Mouse (Mus musculus): ENCODE results near the gene Necap1. TPM values are rescaled to one million over a fixed set of nuclear protein-coding genes. Genes with fewer than 3 reads are reported as not detected.

Gene Necap1
- 10.5 TPM for polyA plus RNA-seq (2015; fragmentation: Illumina TruSeq; extraction: RNeasy Lipid Tissue Mini Kit (QIAGEN cat#74804); ENCODE audit: insufficient read depth, low read depth, low replicate concordance)

GRCm38 (mm10) chr6:122873871-122874719 is at the start of gene Necap1:
Gene Necap1 (plus strand): TSS chr6:122874474.

GRCm38 (mm10) chr6:122855955-122856354 is 18.3 kb upstream of the Necap1 start, which contains the start of gene C3ar1:
Gene C3ar1 (minus strand): TSS chr6:122856161.

GRCm38 (mm10) chr6:122921451-122921850 is 47.2 kb downstream of the Necap1 start, which contains the start of gene Clec4a1:
Gene Clec4a1 (plus strand): TSS chr6:122921848.

Other genes starting within 250 kb of the Necap1 start
- not detected for gene Dppa3, start 248.1 kb upstream of the Necap1 start, polyA plus RNA-seq (2015; fragmentation: Illumina TruSeq; extraction: RNeasy Lipid Tissue Mini Kit (QIAGEN cat#74804); ENCODE audit: insufficient read depth, low read depth, low replicate concordance)
- gene Nanog, start 167.0 kb upstream of the Necap1 start, polyA plus RNA-seq (2015; fragmentation: Illumina TruSeq; extraction: RNeasy Lipid Tissue Mini Kit (QIAGEN cat#74804); ENCODE audit: insufficient read depth, low read depth, low replicate concordance) = not detected
- gene Slc2a3, start 72.8 kb upstream of the Necap1 start, polyA plus RNA-seq (2015; fragmentation: Illumina TruSeq; extraction: RNeasy Lipid Tissue Mini Kit (QIAGEN cat#74804); ENCODE audit: insufficient read depth, low read depth, low replicate concordance) = 0.66 TPM
- gene Foxj2, start 54.6 kb upstream of the Necap1 start, polyA plus RNA-seq (2015; fragmentation: Illumina TruSeq; extraction: RNeasy Lipid Tissue Mini Kit (QIAGEN cat#74804); ENCODE audit: insufficient read depth, low read depth, low replicate concordance) = 5.9 TPM
- gene C3ar1, start 18.3 kb upstream of the Necap1 start, polyA plus RNA-seq (2015; fragmentation: Illumina TruSeq; extraction: RNeasy Lipid Tissue Mini Kit (QIAGEN cat#74804); ENCODE audit: insufficient read depth, low read depth, low replicate concordance) = 1.1 TPM
- 1.3 TPM for gene Clec4a1, start 47.4 kb downstream of the Necap1 start, polyA plus RNA-seq (2015; fragmentation: Illumina TruSeq; extraction: RNeasy Lipid Tissue Mini Kit (QIAGEN cat#74804); ENCODE audit: insufficient read depth, low read depth, low replicate concordance)
- gene Clec4a3, start 78.0 kb downstream of the Necap1 start, polyA plus RNA-seq (2015; fragmentation: Illumina TruSeq; extraction: RNeasy Lipid Tissue Mini Kit (QIAGEN cat#74804); ENCODE audit: insufficient read depth, low read depth, low replicate concordance) = 2.5 TPM
- not detected for gene Clec4a4, start 115.9 kb downstream of the Necap1 start, polyA plus RNA-seq (2015; fragmentation: Illumina TruSeq; extraction: RNeasy Lipid Tissue Mini Kit (QIAGEN cat#74804); ENCODE audit: insufficient read depth, low read depth, low replicate concordance)
- gene Clec4b1, start 175.5 kb downstream of the Necap1 start, polyA plus RNA-seq (2015; fragmentation: Illumina TruSeq; extraction: RNeasy Lipid Tissue Mini Kit (QIAGEN cat#74804); ENCODE audit: insufficient read depth, low read depth, low replicate concordance) = not detected
- gene Clec4a2, start 232.0 kb downstream of the Necap1 start, polyA plus RNA-seq (2015; fragmentation: Illumina TruSeq; extraction: RNeasy Lipid Tissue Mini Kit (QIAGEN cat#74804); ENCODE audit: insufficient read depth, low read depth, low replicate concordance) = 1.5 TPM

Measured in pancreas, adult 10 weeks (tissue).